Mouse (Mus musculus) limb, embryonic 13.5 days (tissue): ENCODE measurements around the gene Gdf15. TPM values are rescaled to one million over a fixed set of nuclear protein-coding genes. Genes with fewer than 3 reads are reported as not detected.
A peak's percentile ranks its signal among the peaks of the same experiment; 100 is the strongest.

Source experiments
- ATAC-seq: fragments of 200-750 bp; cut with Nextera tagmentation; 2 replicates; pipeline ENCODE4 v1.8.0; 2017; ENCODE audit warnings: low read depth, moderate number of reproducible peaks, moderate TSS enrichment; ENCODE audit not compliant: low FRiP score
- H3K27ac ChIP-seq: fragments of 300-500 bp; sonication (generic); 2 replicates; pipeline ENCODE4 v1.5.1; 2015; ENCODE audit warnings: inconsistent platforms, mild to moderate bottlenecking, moderate library complexity
- H3K27me3 ChIP-seq: fragments of 300-500 bp; sonication (generic); 2 replicates; pipeline ENCODE4 v1.6.1; 2015; ENCODE audit warnings: mild to moderate bottlenecking, inconsistent platforms
- H3K36me3 ChIP-seq: fragments of 300-500 bp; sonication (generic); 2 replicates; pipeline ENCODE4 v1.6.1; 2015; ENCODE audit warnings: inconsistent platforms, mild to moderate bottlenecking, moderate library complexity
- H3K4me1 ChIP-seq: fragments of 300-500 bp; sonication (generic); 2 replicates; pipeline ENCODE4 v1.6.1; 2015; ENCODE audit warnings: inconsistent platforms
- H3K4me2 ChIP-seq: fragments of 300-500 bp; sonication (generic); replicated peaks from 2 replicates; pipeline ENCODE4 v1.6.1; 2015; ENCODE audit warnings: inconsistent platforms, mild to moderate bottlenecking, moderate library complexity
- H3K4me3 ChIP-seq: fragments of 300-500 bp; sonication (generic); 2 replicates; pipeline ENCODE4 v1.5.1; 2015; ENCODE audit warnings: moderate library complexity, mild to moderate bottlenecking, inconsistent platforms
- H3K9ac ChIP-seq: fragments of 300-500 bp; sonication (generic); 2 replicates; pipeline ENCODE4 v1.6.1; 2015; ENCODE audit warnings: mild to moderate bottlenecking, inconsistent platforms
- H3K9me3 ChIP-seq: fragments of 300-500 bp; sonication (generic); 2 replicates; pipeline ENCODE4 v1.6.1; 2016; ENCODE audit warnings: inconsistent platforms
- WGBS: fragments of 180-500 bp; shearing (Covaris S2); methylation state at CpG from one replicate; pipeline ENCODE4 v1.1.7; 2015; 5-methylcytosine and 5-hydroxymethylcytosine counted together
- polyA plus RNA-seq: library from polyadenylated mRNA; unstranded; fragments of >200 nt; fragmentation: Nextera tagmentation; extraction: Ambion mirVana; gene quantifications from 2 replicates; pipeline ENCODE4 v1.2.1, GENCODE M21; 2015

Gdf15 gene
- 0.18 TPM in 1 of 2 replicates, not detected in the other for polyA plus RNA-seq

GRCm38 (mm10) chr8:70632346-70632892 lies at the start of gene Gdf15:
Gene Gdf15 (minus strand): TSS chr8:70632456.
- H3K27me3 ChIP-seq = peaks cover 14% of the 10 kb centered on the region
- 63% methylated on average over 6 of the region's 6 CpGs for WGBS
- H3K9ac ChIP-seq = peak within 1 kb of the TSS; percentile 25; the same call in 1 of the 2 replicates
- peaks cover 49% of the 10 kb centered on the region for H3K4me1 ChIP-seq
- H3K36me3 ChIP-seq = no peaks in the 10 kb centered on the region
- no peak for ATAC-seq
- H3K4me2 ChIP-seq = peak within 1 kb of the TSS; percentile 77; the same call in 1 of the 2 replicates
- no peaks in the 10 kb centered on the region for H3K9me3 ChIP-seq
- H3K4me3 ChIP-seq = no peak within 1 kb of the TSS
- H3K27ac ChIP-seq = no peak within 1 kb of the TSS

DNA sequence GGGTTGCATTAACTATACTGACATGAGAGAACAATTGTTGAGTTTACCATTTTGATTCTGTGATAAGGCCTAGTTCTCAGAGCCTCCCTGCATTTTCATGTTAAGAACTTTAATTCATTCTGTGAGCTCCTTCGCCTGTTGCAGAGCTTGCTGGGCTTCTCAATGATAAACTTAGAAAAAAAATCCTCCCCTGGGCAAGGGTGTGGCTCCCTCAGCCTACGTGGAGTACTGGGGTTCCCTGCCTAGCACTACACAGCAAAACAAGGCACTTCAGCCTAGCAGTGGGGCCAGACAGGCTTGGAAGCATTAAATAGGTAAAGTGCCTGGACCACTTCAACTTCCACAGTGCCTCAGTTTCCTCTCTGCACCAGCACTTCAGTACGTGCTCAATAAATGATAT lies 49.2 kb upstream of the Gdf15 start:
- Histone ChIP-seq H3K9me3 (no peaks in the 10 kb centered on the region), H3K27me3 (no peaks in the 10 kb centered on the region), H3K4me1 (peaks cover 13% of the 10 kb centered on the region), H3K27ac (no peak overlapping the region), H3K4me2 (no peak overlapping the region), H3K9ac (no peak overlapping the region), H3K4me3 (no peak overlapping the region), H3K36me3 (peaks cover 35% of the 10 kb centered on the region)
- 65% methylated on average over 3 of the region's 3 CpGs for WGBS
- ATAC-seq = no peak

GRCm38 (mm10) chr8:70680039-70680438 lies 47.8 kb upstream of the Gdf15 start:
- Histone ChIP-seq H3K9me3 (no peaks in the 10 kb centered on the region), H3K4me1 (peaks cover 13% of the 10 kb centered on the region), H3K27ac (no peak overlapping the region), H3K27me3 (no peaks in the 10 kb centered on the region), H3K9ac (no peak overlapping the region), H3K36me3 (peaks cover 42% of the 10 kb centered on the region), H3K4me2 (no peak overlapping the region), H3K4me3 (no peak overlapping the region)
- no peak for ATAC-seq
- 81% methylated on average over 3 of the region's 3 CpGs for WGBS

GRCm38 (mm10) chr8:70679404-70679803 lies 47.1 kb upstream of the Gdf15 start:
- H3K4me3 ChIP-seq = no peak overlapping the region
- no peak overlapping the region for H3K27ac ChIP-seq
- ATAC-seq = no peak
- WGBS = 96% methylated on average over 4 of the region's 4 CpGs
- peaks cover 42% of the 10 kb centered on the region for H3K36me3 ChIP-seq
- no peaks in the 10 kb centered on the region for H3K9me3 ChIP-seq
- no peak overlapping the region for H3K9ac ChIP-seq
- H3K4me2 ChIP-seq = no peak overlapping the region
- peaks cover 19% of the 10 kb centered on the region for H3K4me1 ChIP-seq
- no peaks in the 10 kb centered on the region for H3K27me3 ChIP-seq

DNA sequence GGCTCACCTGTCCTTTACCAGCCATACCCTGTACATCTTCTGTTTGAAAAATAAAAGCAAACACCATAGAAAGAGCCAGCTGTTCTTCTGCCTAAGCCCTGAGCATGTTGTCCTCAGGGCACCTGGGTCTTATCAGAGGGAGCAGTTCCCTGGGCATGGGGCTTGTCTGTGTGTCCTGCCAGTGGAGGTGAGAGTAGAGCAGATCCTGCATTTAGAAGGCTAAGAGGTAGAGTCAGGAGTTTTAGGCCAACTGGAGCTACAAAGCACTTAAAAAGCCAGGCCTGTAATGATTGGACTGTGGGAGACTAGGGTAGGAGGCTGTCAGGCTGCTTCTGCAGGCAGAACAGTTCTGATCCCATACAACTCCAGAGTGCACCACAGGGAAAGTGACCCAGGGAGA lies 46.4 kb upstream of the Gdf15 start:
- no peak overlapping the region for H3K4me3 ChIP-seq
- no peak overlapping the region for H3K9ac ChIP-seq
- H3K4me1 ChIP-seq = peaks cover 27% of the 10 kb centered on the region
- no peak overlapping the region for H3K4me2 ChIP-seq
- H3K9me3 ChIP-seq = no peaks in the 10 kb centered on the region
- H3K36me3 ChIP-seq = peaks cover 42% of the 10 kb centered on the region
- ATAC-seq = no peak
- H3K27me3 ChIP-seq = no peaks in the 10 kb centered on the region
- H3K27ac ChIP-seq = no peak overlapping the region

DNA sequence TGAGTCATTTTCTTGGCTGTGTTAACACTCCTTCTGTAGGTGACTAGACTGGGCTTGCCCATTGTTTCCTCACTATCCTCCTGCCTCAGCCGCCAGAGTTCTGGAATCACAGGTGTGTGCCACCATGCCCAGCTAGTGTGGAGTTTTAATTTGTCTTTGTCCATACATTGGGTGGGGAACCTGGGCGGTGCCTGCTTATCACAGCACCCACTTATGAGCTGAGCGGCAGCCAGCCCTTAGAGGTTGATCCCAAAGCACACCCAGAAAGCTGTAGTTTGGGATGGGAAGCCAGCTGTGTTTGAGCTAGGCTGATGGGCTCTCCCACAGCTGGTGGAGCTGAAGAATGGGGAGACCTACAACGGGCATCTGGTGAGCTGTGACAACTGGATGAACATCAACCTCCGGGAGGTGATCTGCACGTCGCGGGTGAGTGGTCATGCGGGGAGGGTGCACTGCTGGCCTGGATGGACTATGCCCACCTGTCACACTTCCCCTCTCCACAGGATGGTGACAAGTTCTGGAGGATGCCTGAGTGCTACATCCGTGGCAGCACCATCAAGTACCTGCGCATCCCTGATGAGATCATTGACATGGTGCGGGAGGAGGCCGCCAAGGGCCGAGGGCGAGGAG lies 45.3 kb upstream of the Gdf15 start:
- no peak for ATAC-seq

GRCm38 (mm10) chr8:70675336-70675735 lies 43.1 kb upstream of the Gdf15 start:
- Histone ChIP-seq H3K36me3 (peaks cover 42% of the 10 kb centered on the region), H3K27ac (no peak overlapping the region), H3K4me2 (no peak overlapping the region), H3K9ac (no peak overlapping the region), H3K4me3 (no peak overlapping the region), H3K4me1 (peaks cover 17% of the 10 kb centered on the region), H3K27me3 (no peaks in the 10 kb centered on the region), H3K9me3 (no peaks in the 10 kb centered on the region)
- WGBS = 88% methylated on average over 1 of the region's 1 CpGs
- ATAC-seq = no peak

More for the DNA sequence above, 45.3 kb upstream of the Gdf15 start:
- H3K4me3 ChIP-seq = no peak overlapping the region
- H3K4me1 ChIP-seq = peaks cover 28% of the 10 kb centered on the region
- no peak overlapping the region; the same call in 1 of the 2 replicates for H3K9ac ChIP-seq
- H3K4me2 ChIP-seq = no peak overlapping the region
- H3K36me3 ChIP-seq = peaks cover 42% of the 10 kb centered on the region
- no peaks in the 10 kb centered on the region for H3K9me3 ChIP-seq
- no peaks in the 10 kb centered on the region for H3K27me3 ChIP-seq
- WGBS = 92% methylated on average over 15 of the region's 15 CpGs
- H3K27ac ChIP-seq = no peak overlapping the region

GRCm38 (mm10) chr8:70674716-70675115 lies 42.5 kb upstream of the Gdf15 start:
- 0 out of 2 replicates have a peak overlapping the region, but pooled peaks have one; percentile 69 for H3K4me3 ChIP-seq
- no peak for ATAC-seq
- peaks cover 17% of the 10 kb centered on the region for H3K4me1 ChIP-seq
- no peak overlapping the region for H3K27ac ChIP-seq
- H3K4me2 ChIP-seq = peak overlapping the region; percentile 81; the same call in 1 of the 2 replicates
- H3K27me3 ChIP-seq = no peaks in the 10 kb centered on the region
- H3K9ac ChIP-seq = peak overlapping the region; percentile 77; the same call in 1 of the 2 replicates
- H3K9me3 ChIP-seq = no peaks in the 10 kb centered on the region
- WGBS = 73% methylated on average over 4 of the region's 4 CpGs
- H3K36me3 ChIP-seq = peaks cover 36% of the 10 kb centered on the region

GRCm38 (mm10) chr8:70674109-70674508 lies 41.9 kb upstream of the Gdf15 start:
- peak overlapping the region; percentile 91 for H3K27ac ChIP-seq
- 85% methylated on average over 3 of the region's 3 CpGs for WGBS
- no peak for ATAC-seq
- H3K4me1 ChIP-seq = peaks cover 17% of the 10 kb centered on the region
- peak overlapping the region; percentile 81 for H3K4me2 ChIP-seq
- peak overlapping the region; percentile 77 for H3K9ac ChIP-seq
- peak overlapping the region; percentile 69 for H3K4me3 ChIP-seq
- H3K27me3 ChIP-seq = no peaks in the 10 kb centered on the region
- H3K36me3 ChIP-seq = peaks cover 30% of the 10 kb centered on the region
- H3K9me3 ChIP-seq = no peaks in the 10 kb centered on the region

GRCm38 (mm10) chr8:70673079-70673856 lies 41.0 kb upstream of the Gdf15 start, which contains the start of gene Lsm4:
Gene Lsm4 (plus strand): TSS chr8:70673248.
- no peaks in the 10 kb centered on the region for H3K27me3 ChIP-seq
- peak within 1 kb of the TSS; percentile 69 for H3K4me3 ChIP-seq
- peak within 1 kb of the TSS; percentile 77 for H3K9ac ChIP-seq
- peaks cover 21% of the 10 kb centered on the region for H3K36me3 ChIP-seq
- no peaks in the 10 kb centered on the region for H3K9me3 ChIP-seq
- peak within 1 kb of the TSS; percentile 91 for H3K27ac ChIP-seq
- WGBS = under 1% methylated on average over 60 of the region's 60 CpGs
- ATAC-seq = peak; percentile 98
- H3K4me1 ChIP-seq = peaks cover 17% of the 10 kb centered on the region
- peak within 1 kb of the TSS; percentile 81 for H3K4me2 ChIP-seq

- WGBS = 42% methylated on average over 19 of the region's 19 CpGs
- peak overlapping the region; percentile 63 for H3K9ac ChIP-seq
- H3K4me1 ChIP-seq = peaks cover 17% of the 10 kb centered on the region
- H3K4me3 ChIP-seq = peak overlapping the region; percentile 69
- peak overlapping the region; percentile 58 for H3K4me2 ChIP-seq
- H3K9me3 ChIP-seq = no peaks in the 10 kb centered on the region
- no peaks in the 10 kb centered on the region for H3K27me3 ChIP-seq
- peak overlapping the region; percentile 79 for H3K27ac ChIP-seq
- peak; percentile 33 for ATAC-seq
- peaks cover 14% of the 10 kb centered on the region for H3K36me3 ChIP-seq
These were observed 40.2 kb upstream of the Gdf15 start for GRCm38 (mm10) chr8:70672325-70673078.
